Mouse (Mus musculus) kidney, postnatal 25 days (tissue): ENCODE data around the gene Zfp592.
"Not testable (repeated sequence)": the region's sequence is repeated elsewhere in the genome, so short reads cannot be mapped to it uniquely, and the experiment has no call there.

Experiments used
- DNase-seq, 2 experiments: peaks; one replicate each; pipeline ENCODE4 v3.0.0; 2021; ENCODE audit warnings: mixed read lengths in 2 of 2

Gene Zfp592

DNA sequence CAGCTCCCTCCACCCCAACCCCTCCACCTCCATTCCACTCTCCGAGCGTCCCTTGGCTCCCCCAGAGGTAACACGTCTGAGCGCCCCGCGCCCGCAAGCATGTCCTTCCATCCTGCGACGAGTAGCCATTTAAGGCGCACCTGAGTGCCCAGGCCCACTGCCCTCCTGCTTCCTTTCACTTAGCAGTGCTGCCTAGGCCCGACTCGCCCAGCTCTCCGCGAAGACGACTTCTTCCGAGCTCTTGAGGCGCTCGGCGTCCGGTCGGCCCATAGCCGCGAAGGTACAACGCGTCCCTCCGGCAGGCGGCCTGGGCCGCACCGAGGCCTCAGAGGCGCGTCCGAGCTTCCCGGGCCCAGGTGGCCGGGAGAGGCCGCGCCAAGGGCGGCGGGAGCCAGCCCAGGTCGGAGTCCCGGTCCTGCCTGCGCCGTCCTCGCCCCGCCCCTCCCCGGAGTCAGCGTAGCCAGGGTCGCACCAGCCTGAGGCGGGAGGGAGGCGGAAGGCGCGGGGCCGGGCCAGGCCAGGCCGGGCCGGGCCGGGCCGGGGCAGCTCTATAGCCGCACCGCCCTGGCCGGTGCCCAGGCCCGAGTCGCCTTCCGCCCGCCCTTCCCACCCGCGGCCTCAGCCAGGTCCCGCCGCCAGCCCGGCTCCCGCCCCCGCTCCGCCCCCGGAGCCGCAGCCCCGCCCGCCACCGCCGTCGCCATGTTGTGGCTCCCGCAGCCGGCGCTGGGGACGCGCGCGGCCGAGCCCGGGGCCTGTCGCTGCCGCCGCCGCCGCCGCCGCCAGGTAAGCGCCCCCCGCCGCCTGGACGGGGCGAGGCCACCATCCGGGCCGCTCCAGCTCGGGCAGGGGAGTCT is at the start of gene Zfp592:
Gene Zfp592, plus strand, starts transcription at position 702 of the 854 bp plus-strand sequence.
- DNase-seq, result peak; percentile 92 to 97

DNA sequence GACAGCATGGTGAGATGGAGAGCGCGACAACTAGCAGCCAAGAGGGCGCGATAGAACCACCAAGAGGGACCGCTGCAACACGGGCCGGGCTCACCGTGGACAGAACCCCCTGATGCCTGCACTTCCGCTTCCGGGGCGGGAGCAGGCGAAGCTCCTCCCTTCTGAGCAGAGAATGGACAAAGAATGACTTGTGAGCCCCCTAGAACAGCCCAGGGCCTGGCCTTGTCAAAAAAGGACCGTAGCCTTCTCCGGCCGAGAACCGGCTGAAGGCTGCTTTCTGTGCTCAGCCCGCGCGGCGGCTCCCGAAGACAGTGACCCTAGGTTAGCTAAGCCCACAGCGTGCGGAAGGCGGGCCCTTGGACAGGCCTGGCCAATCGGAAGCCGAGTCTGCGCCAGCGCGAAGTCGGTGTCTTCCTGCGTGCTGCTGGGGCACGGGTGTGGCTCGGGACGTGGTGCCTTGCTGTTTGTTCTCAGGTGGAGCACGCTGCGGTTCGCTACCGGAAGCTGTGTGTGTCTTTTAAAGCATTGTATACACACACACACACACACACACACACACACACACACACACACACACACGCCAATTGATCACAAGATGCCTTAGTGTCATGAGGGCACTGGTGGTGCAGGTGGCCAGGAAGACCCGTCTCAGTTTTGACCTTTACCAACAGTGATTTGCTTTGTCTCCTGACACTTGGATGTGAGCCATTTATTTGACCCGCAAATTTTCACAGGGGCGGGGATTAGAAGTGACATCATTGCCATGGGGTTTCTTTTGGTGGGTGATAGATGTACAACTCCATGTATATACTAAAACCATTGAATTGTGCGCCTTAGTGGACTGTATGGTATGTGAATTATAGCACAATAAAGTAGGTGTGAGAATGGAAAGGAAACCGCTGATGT is 45.8 kb upstream of the Zfp592 start, which contains the start of gene Sec11a:
Gene Sec11a, minus strand, starts transcription at position 336 of the 906 bp plus-strand sequence.
- DNase-seq, result peak; percentile 95 to 97

DNA sequence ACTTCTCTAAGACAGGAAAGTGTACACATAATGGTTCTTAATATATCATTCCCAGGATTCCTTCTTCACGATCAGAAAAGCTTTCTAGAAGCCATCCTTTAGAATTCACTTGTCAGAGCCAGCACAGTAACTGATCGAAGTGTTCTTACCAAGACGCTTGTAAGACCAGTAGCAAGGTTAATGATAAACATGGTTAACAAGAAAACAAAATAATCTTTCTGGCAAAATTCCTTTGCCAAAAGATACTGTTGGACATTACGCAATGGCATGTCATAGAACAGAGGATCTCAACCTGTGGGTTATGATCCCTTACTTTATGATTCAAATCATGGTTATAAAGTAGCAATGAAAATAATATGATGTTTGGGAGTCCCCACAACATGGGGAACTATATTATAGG is 42.0 kb upstream of the Zfp592 start:
- DNase-seq, result no peak

DNA sequence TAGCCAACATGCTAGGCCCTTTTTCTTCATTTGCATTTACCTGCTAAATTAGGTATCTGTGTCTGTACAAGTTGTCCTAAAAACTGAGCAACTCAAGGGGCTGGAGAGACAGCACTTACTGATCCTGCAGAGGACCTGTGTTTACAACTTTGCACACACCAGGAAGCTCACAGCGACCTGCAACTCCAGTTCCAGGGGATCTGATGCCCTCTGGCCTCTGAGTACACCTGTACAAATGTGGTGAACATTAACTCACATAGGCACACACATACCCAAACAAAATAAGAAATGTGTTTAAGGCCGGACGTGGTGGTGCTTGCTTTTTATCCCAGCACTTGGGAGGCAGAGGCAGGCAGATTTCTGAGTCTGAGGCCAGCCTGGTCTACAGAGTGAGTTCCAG is 41.3 kb upstream of the Zfp592 start:
- peak; percentile 19 to 45 for DNase-seq

DNA sequence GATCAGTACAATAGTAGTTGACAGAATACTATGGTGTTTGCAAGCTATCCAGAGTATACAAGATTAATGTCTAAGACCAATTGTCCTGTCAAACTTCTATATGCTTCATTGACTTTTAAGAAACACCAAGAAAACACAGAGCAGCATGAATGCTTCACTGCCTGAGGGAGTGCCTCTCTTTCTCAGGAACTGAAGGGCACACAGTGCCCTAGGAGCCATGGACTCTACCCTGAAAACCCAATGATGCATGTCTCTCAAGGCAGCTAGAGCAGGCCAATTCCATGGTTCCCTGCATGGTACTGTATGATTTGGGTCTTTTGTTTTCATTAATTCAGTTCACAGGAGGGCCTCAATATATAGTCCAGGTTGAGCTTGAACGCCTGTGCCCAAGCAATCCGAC is 39.2 kb upstream of the Zfp592 start:
- peak; percentile 41 to 76 for DNase-seq

DNA sequence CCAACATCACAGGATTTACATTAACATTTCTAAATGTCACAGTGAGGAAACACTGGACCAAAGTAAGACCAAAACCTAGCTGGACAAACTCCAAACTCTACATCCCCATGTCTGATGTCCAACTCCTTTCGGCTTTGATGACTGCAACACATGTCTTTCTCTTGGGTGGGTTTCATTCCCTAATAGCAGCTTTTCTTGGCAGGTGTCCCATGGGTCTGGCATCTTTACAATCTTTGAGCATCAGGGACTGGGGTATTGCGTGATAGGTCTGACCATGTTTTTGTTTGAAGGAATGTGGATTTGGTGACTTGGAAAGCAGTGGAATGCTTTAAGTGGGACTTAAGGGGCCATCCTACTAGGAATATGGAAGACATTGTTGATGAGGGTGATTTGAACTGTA is 36.6 kb upstream of the Zfp592 start:
- no peak for DNase-seq

DNA sequence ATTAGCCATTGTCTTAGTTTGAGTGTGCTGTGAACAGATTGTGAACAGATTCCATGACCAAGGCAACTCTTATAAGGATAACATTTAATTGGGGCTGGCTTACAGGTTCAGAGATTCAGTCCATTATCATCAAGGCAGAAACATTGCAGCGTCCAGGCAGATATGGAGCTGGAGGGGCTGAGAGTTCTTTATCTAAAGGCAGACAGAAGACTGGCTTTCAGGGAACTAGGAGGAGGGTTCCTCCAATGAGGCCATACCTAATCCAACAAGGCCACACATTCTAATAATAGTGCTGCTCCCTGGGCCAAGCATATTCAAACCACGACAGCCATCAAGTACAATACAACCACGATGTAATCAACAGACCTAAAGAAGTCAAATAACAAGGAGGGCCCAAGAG is 34.5 kb upstream of the Zfp592 start:
- DNase-seq, result no peak

DNA sequence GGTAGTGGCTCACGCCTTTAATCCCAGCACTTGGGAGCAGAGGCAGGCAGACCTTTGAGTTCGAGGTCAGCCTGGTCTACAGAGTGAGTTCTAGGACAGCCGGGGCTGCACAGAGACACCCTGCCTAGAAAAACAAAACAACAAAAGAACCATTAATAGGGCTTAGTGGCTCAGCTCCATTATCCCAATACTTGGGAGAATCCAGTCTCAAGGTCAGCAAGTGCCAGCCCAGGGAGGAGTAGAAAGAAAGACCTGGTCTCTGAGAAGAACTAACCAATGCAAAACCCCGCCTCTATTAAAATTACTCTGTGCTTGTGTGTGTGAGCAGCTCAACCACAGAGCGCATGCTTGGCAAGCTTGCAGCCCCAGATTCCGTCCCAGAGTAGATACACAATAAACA is 30.7 kb upstream of the Zfp592 start:
- no peak for DNase-seq

DNA sequence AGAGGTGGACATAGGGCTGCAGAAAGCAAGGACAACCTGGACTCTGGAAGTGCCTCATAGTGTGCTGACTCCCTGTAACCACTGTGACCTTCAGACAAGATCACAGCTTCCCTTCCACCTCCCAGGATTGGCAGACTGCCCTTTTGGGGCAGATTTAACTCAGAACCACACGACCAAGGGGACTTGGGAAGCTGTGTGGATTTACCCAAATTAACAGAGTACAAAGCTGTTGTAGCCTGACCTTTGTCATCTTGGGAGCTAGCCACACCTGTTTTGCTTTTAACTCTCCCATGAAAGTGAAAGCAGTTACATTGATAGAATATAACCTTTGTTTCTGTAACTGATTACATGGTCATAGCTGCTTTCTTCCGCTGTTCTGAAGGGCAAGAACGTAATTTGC is 22.6 kb upstream of the Zfp592 start:
- peak; percentile 82 to 91 for DNase-seq

DNA sequence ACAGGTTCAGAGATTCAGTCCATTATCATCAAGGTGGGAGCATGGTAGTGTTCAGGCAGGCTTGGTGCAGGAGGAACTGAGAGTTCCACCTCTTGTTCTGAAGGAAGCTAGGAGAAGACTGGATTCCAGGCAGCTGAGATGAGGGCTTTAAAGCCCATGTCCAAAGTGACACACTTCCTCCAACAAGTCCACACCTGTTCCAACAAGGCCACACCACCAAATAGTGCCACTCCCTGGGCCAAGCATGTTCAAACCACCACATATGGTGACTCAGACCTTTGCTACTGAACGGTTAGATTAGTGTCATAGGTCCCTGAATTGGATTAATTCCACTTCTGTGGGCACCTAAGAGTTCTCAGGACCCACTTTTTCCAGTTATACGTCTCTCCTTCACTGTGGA is 22.1 kb upstream of the Zfp592 start:
- DNase-seq, result no peak

DNA sequence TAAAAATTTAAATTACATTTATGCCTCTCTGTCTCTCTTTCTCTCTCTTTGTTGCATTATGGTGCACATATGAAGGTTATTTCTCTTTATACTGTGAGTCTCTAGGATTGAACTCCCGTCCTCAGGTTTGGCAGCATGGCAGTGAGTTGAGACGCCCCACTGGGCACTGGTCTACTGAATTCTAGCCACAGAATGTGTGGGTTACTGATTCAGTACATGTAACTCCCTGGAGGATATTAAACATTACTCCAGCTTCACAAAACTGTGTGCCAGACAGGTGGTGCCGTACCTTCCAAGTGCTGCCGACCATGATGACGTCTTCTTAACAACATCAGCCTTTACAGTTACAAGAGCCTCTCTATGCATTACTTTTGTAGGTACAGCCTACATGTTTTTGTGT is 21.4 kb upstream of the Zfp592 start:
- DNase-seq, result no peak

DNA sequence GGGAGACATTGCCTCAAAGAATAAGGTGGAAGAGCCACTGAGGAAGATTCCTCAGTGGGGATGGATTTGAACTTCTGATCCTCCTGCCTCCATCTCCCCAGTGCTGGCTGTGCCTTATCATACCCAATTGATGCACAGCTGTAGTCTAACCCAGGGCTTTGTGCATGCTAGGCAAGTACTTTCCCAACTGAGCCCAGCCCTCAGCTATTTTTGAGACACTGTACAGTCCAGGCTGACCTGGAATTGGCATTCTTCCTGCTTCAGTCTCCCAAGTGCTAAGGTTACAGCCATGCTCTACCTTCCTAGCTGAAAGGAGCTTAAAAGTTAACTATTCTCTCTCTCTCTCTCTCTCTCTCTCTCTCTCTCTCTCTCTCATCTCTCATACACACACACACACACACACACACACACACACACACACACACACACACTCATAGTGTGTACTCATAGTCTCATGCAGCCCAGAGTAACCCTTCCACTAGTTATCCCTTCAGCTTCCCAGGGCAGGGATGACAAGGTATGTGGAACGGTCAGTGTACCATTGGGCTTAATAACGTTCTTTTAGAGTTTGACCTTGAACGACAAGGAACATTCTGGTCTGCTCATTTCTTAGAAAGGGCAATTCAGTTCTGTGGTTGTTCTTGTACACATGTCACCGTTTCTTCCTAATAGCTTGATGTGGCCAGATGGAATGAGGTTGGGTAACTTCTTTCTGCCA is 20.4 kb upstream of the Zfp592 start:
- DNase-seq, result not testable (repeated sequence)

DNA sequence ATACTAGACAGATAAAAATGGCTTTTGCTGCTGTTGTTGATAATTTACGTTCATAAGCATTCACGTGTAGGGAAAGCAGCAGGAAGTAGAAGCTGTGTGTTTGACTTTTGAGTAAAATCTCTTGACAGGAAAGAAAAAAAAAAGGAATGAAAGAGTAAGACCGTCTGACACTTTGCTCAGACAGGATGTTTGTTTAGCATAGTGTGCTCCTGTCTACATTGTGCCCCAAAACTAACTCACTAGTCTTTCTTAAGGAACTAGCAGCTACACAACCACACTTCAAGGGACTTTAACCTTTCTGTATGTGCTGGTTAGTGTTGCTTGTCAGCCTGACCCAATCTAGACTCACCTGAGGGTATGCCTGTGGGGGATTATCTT is 19.9 kb upstream of the Zfp592 start:
- DNase-seq, result not testable (repeated sequence)

DNA sequence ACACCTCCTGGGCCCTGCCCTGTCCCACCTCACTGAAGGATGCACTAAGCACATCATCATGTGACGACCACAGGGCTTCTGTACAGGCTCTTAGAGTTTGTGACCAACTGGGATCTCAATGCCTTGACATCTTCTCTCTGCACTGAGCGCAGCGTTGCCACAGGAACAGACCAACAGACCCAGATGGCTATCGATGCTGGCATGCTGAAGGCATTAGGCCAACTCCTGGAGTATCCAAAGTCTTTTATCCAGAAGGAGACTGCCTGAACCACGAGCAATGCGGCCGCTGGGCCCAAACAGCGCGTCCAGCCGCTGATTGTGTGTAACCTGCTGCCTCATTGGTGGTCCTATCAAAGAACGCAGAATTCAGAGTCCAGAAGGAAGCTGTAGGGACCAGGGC is 12.9 kb upstream of the Zfp592 start:
- no peak for DNase-seq

DNA sequence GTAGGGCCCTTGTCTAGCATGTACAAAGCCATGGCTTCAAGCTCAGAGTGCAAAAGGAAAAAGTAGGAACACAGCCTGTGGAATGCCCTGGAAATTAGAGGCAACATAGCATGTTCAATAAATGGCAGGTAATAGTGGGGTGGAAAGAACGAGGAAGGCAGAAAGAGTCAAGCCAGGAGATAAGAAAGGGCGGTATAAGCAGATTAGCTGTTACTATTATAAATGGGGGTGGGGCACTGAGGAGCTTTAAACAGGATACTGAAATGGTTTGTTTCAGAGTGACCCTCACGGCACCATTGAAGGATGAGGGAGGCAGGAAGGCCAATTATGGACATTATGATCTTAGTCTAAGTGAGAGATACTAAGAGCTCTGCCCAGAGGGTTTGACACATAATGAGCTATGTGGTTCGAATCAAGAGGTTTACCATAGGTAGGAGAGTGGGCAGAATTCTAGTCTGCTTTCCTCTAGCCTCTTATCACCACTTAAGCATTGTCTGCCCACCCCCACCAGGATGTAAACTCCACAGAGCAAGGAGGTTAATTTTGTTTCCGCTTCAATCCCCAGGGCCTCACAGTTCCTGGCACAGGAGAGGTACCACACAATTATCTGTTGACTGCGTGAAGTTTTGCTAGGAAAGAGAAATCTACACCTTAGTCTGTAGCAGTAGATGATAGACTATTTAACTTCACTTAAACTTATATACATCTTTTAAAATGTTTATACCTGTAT is 6.9 kb upstream of the Zfp592 start:
- no peak for DNase-seq

DNA sequence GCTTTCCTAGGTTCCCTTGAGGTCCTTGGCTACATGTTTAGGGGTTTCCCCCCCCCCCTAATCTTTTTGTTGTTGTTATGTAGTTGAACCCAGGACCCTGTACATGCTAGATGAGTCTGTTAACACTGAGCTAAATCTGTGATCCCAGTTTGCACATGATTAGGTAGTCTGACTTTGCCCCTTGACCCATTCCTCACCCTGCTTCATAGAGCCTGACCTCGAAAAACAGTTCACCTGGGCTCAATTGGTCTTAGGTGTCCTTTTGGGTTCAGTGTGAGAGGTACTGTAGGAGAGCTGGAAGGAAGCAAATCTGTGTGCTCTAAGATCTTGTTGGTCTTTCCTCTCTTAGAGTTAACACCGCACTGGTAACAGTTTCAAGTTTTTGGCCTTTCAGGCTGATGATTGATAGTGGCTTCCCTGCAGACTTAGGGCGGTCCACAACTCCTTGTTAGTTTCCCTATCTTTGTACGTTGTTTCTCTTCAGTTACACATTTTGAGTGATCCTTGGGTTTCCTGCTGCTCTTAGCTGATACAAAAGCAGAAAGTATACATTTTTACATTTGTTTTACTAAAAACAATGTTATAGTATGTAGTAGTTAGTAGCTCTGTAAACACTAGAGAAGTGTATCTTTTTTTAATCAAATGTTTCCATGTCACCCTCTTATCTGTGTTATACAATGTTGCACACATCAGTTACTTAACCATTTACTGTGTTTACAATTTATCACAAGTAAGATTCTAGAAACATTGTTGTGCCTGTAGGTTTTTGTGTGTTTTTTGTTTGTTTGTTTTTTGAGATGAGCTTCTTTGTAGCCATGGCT is 5.5 kb upstream of the Zfp592 start:
- no peak for DNase-seq

DNA sequence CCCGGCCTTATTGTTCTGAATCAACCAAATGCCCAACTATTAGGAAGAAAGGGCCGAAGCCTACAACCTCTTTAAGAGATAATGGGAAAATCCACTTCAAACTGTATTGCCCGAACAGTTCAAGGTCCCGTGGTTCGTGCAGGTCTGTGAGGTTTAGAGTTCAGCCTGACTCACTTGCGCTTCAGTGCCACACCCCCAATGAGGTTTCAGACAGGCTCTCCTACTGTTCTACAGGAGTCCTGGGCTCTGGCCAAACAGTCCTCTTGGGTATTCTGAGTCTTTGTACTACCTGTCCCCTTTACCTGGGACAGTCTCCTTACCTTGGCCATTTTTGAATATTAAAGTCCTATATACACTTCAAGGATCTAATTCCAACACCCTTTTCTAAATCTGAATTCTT is 3.2 kb upstream of the Zfp592 start:
- DNase-seq, result peak; percentile 62 to 76

DNA sequence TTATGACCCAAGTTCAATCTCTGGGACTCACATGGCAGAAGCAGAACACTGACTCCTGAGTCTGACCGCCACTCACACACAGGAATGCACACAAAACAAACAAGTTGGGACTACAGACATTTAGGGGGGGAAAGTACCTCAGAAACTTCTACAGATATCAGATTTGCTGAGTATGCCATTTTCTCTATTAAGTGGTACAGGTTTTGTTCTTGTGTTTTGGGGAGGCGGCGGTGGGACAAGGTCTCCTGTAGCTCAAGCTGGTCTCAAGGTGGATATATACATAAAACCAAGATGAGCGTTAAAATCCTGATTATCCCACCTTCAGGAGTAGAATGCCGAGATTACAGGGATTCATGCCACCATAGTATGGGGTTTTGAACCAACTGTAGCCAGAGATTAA is 1.9 kb upstream of the Zfp592 start:
- no peak for DNase-seq

DNA sequence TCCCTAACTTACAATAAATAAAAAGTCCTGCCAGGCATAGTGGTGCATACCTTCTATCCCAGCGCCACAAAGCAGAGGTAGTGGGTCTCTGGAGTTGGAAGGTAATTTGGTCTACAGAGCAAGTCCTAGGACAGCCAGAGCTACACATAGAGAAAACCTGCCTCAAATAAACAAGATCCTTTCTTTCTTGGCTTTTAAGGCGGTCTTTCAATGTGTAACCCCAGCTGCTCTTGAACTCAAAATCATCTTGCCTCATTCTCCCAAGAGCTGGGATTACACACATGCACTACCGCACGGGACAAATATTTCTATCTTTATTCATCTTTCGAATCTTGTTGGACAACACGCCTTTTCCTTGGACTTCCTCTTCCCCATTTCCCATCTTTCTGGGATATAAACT is 1.4 kb upstream of the Zfp592 start:
- DNase-seq, result no peak

DNA sequence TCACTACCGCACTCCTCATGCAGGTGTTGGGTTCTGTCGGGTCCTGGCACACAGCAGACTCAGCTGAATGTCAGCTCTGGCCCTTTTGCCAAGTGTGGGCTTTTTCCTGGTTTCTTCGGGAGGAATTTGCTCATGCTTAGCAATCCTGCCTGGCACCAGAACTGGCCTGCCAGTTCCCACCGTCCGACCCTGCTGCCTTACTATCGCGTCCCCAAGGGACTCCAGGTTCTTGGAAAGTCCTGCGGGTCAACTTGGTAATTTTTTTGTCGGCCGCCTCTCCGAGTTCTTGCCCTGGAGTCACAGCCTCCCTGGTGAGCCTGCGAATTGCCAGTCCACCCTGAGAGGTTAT is 876 bp upstream of the Zfp592 start:
- peak; percentile 49 to 79 for DNase-seq

DNA sequence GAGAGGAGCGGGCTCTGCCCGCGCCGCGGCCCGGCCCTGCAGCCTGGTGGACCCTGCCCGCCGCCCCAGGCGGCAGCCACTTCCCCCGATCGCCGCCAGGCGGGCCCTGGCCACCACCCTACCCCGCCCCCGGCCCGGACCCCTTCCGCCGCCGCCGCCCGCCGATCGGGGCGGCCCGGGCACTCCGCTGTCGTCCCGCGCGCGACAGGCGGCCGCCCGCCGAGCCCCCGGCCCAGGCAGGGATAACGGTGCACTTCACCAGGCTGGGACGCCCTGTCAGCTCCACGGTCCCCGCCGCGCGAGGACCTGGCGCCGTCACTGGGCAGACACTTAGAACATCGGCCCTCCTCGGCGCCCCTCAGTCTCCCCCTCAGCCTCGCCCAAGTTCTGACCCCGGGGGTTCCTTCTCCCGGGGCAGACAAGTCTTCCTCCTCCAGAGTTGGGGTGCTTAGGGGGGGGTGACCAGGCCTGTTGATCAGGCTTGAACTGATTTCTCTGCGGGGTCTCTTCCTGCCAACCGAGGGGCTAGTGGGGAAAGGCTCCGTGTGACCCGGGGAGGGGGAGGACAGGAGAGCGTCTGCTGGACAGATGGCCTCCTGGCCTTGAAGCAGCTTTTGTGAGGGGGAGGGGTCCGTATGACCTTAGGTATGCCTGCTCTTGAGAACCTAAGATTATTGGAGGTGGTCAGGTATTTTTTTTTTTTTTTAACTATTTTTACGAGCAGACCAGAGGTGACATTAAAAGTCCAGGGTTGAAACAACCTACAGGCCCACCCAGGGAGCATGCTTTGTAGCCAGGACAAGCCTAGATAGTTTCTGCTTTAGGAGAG is 567 bp downstream of the Zfp592 start:
- peak in 1 of 2 experiments; percentile 52 for DNase-seq
